ENCODE assay signal across 9 mouse cellular contexts in the genomic region with DNA sequence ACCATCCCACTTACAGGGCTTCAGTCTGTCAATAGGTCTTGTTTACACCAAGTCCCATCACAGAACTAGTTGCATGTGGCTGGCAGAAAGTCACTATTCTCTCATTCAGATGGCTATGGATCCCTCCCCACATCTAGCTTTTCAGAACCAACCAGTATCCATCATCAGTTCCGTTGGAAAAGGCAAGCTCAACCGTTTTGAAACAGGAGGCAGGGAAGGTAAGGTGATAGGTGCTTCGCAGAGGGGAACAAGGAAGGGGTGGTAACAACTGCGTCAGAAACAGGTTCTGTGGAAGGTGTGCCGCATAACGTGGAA. TPM values are rescaled to one million over a fixed set of nuclear protein-coding genes. Genes with fewer than 3 reads are reported as not detected.
DNase-seq lines count a peak whose midpoint lies in the region; ATAC-seq and TF ChIP-seq lines count a peak whose summit lies in the region.
"Had no signal": no experiment of that assay in that cellular context is flagged by ENCODE, and none has a peak within 500 bp of the region (broad histone marks: within the 10 kb centered on the region; RNA-seq: fewer than 3 reads in every experiment).

No protein-coding gene starts in this region.

- 3% methylated on average over 6 of the region's 6 CpGs for WGBS in heart, postnatal 0 days
- 7% methylated on average over 6 of the region's 6 CpGs for WGBS in hindbrain, embryonic 11.5 days
- WGBS in midbrain, embryonic 12.5 days, result 9% methylated on average over 6 of the region's 6 CpGs

- 0 out of 2 replicates have a peak, but pooled peaks have one; percentile 4 for TF ChIP-seq CTCF in heart, postnatal 0 days (IDR thresholded peaks at IDR 0.05; ENCODE audit: low read depth)

- H3K9me3 ChIP-seq in heart, postnatal 0 days (replicated peaks; ENCODE audit: control insufficient read depth, low read length), result no peaks in the 10 kb centered on the region
- no peaks in the 10 kb centered on the region for H3K9me3 ChIP-seq in hindbrain, embryonic 11.5 days (ENCODE audit: control insufficient read depth, low read length)
- no peaks in the 10 kb centered on the region for H3K9me3 ChIP-seq in midbrain, embryonic 12.5 days

- peak overlapping the region; percentile 42; the same call in 1 of the 2 replicates for H3K9ac ChIP-seq in heart, postnatal 0 days (replicated peaks; ENCODE audit: low read depth, low read length)
- peak overlapping the region; percentile 24; the same call in 1 of the 2 replicates for H3K9ac ChIP-seq in hindbrain, embryonic 11.5 days (ENCODE audit: low read depth, low read length)
- H3K9ac ChIP-seq in midbrain, embryonic 12.5 days (replicated peaks), result peak overlapping the region; percentile 44

- H3K4me2 ChIP-seq in heart, postnatal 0 days (ENCODE audit: low read depth, low read length), result peak overlapping the region; percentile 81
- H3K4me2 ChIP-seq in hindbrain, embryonic 11.5 days (replicated peaks; ENCODE audit: low read depth, low read length), result peak overlapping the region; percentile 62
- H3K4me2 ChIP-seq in midbrain, embryonic 12.5 days (replicated peaks), result peak overlapping the region; percentile 68

- ATAC-seq in heart, postnatal 0 days (ENCODE audit: insufficient read depth, low read depth), result no peak
- peak; percentile 41 for ATAC-seq in hindbrain, embryonic 11.5 days (ENCODE audit: low FRiP score)
- ATAC-seq in midbrain, embryonic 12.5 days (ENCODE audit: low FRiP score, low read depth), result peak; percentile 17; the same call in 1 of the 2 replicates

- DNase-seq in heart, postnatal 0 days (ENCODE audit: low spot score), result no peak
- no peak for DNase-seq in heart, postnatal 25 days (ENCODE audit: low spot score)
- peak; percentile 38 for DNase-seq in WW6 (ENCODE audit: low read depth, low spot score)
- DNase-seq in hindbrain, embryonic 11.5 days (ENCODE audit: low spot score), result no peak
- no peak for DNase-seq in right cerebral cortex, postnatal 25 days
- no peak for DNase-seq in left cerebral cortex, adult 11 months (ENCODE audit: low spot score)
- no peak for DNase-seq in adrenal gland, postnatal 14 days

- peaks cover 22% of the 10 kb centered on the region for H3K36me3 ChIP-seq in heart, postnatal 0 days (replicated peaks; ENCODE audit: control insufficient read depth, insufficient read depth, low read length)
- peaks cover 5% of the 10 kb centered on the region; the same call in 1 of the 2 replicates for H3K36me3 ChIP-seq in hindbrain, embryonic 11.5 days (ENCODE audit: control insufficient read depth, insufficient read depth, low read length)
- H3K36me3 ChIP-seq in midbrain, embryonic 12.5 days, result peaks cover 23% of the 10 kb centered on the region

- no peak for TF ChIP-seq EP300 in heart, postnatal 0 days (IDR thresholded peaks at IDR 0.05; ENCODE audit: low read depth)

- intact Hi-C loops in heart, postnatal 25 days (cut with DNase I), result loop anchor here (5.0 kb wide), 3 partner anchors 140 to 265 kb away; a partner anchor contains a TSS

- H3K27me3 ChIP-seq in heart, postnatal 0 days (ENCODE audit: control insufficient read depth, insufficient read depth, low read length), result no peaks in the 10 kb centered on the region
- no peaks in the 10 kb centered on the region for H3K27me3 ChIP-seq in hindbrain, embryonic 11.5 days (ENCODE audit: control insufficient read depth, insufficient read depth, low read length)
- no peaks in the 10 kb centered on the region for H3K27me3 ChIP-seq in midbrain, embryonic 12.5 days
- H3K27me3 ChIP-seq: Patski had no signal

- H3K27ac ChIP-seq in heart, postnatal 0 days (ENCODE audit: low read depth), result 0 out of 2 replicates have a peak overlapping the region, but pooled peaks have one; percentile 20
- H3K27ac ChIP-seq in hindbrain, embryonic 11.5 days (ENCODE audit: low read depth, low read length), result peak overlapping the region; percentile 91
- H3K27ac ChIP-seq in midbrain, embryonic 12.5 days (replicated peaks), result peak overlapping the region; percentile 95

- 0 out of 2 replicates have a peak, but pooled peaks cover 5% of the 10 kb centered on the region for H3K4me1 ChIP-seq in heart, postnatal 0 days (ENCODE audit: control insufficient read depth, insufficient read depth)
- no peaks in the 10 kb centered on the region for H3K4me1 ChIP-seq in hindbrain, embryonic 11.5 days (replicated peaks; ENCODE audit: control insufficient read depth, insufficient read depth, low read length)
- peaks cover 4% of the 10 kb centered on the region; the same call in 1 of the 2 replicates for H3K4me1 ChIP-seq in midbrain, embryonic 12.5 days

- peak overlapping the region; percentile 57 for H3K4me3 ChIP-seq in heart, postnatal 0 days (ENCODE audit: low read depth, low read length)
- H3K4me3 ChIP-seq in hindbrain, embryonic 11.5 days (ENCODE audit: low read depth, low read length), result peak overlapping the region; percentile 48
- H3K4me3 ChIP-seq in midbrain, embryonic 12.5 days, result peak overlapping the region; percentile 49

RNA-seq across cellular contexts. Expression of a gene that starts 0.2 kb away (rescaled TPM):
- 0.34 and 11.4 TPM in 2 replicates for total RNA-seq in heart, postnatal 0 days (2014; rRNA removed; ENCODE audit: low replicate concordance)
- 1.3 and 1.9 TPM in 2 replicates for polyA plus RNA-seq in heart, postnatal 0 days (2015; fragmentation: Nextera tagmentation; extraction: Ambion mirVana)
- total RNA-seq in heart, postnatal 25 days (2021), result 1 to 10 TPM; 1.5 to 1.6 TPM
- polyA plus RNA-seq in hindbrain, embryonic 11.5 days (2014; fragmentation: Nextera tagmentation; extraction: Ambion mirVana), result 5.0 and 6.9 TPM in 2 replicates
- 4.6 and 4.7 TPM in 2 replicates for polyA plus RNA-seq in midbrain, embryonic 12.5 days (2016; fragmentation: Nextera tagmentation; extraction: Ambion mirVana)
- total RNA-seq in adrenal gland, postnatal 14 days (2021), result 40.7 and 45.5 TPM in 2 replicates

RNA-seq across cellular contexts. Expression of a gene that starts 16.8 kb away (rescaled TPM):
- 135 and 153 TPM in 2 replicates for total RNA-seq in heart, postnatal 0 days (2014; rRNA removed; ENCODE audit: low replicate concordance)
- 154 and 160 TPM in 2 replicates for polyA plus RNA-seq in heart, postnatal 0 days (2015; fragmentation: Nextera tagmentation; extraction: Ambion mirVana)
- 100 to 1,000 TPM; 114 to 121 TPM for total RNA-seq in heart, postnatal 25 days (2021)
- 446 and 457 TPM in 2 replicates for polyA plus RNA-seq in hindbrain, embryonic 11.5 days (2014; fragmentation: Nextera tagmentation; extraction: Ambion mirVana)
- polyA plus RNA-seq in midbrain, embryonic 12.5 days (2016; fragmentation: Nextera tagmentation; extraction: Ambion mirVana), result 350 and 378 TPM in 2 replicates
- 210 and 212 TPM in 2 replicates for total RNA-seq in adrenal gland, postnatal 14 days (2021)

RNA-seq across cellular contexts. Expression of a gene that starts 24.9 kb away (rescaled TPM):
- 28.8 and 43.5 TPM in 2 replicates for total RNA-seq in heart, postnatal 0 days (2014; rRNA removed; ENCODE audit: low replicate concordance)
- polyA plus RNA-seq in heart, postnatal 0 days (2015; fragmentation: Nextera tagmentation; extraction: Ambion mirVana), result 376 TPM in 2 replicates
- total RNA-seq in heart, postnatal 25 days (2021), result 100 to 1,000 TPM; 147 to 169 TPM
- polyA plus RNA-seq in hindbrain, embryonic 11.5 days (2014; fragmentation: Nextera tagmentation; extraction: Ambion mirVana), result 401 and 411 TPM in 2 replicates
- 333 and 349 TPM in 2 replicates for polyA plus RNA-seq in midbrain, embryonic 12.5 days (2016; fragmentation: Nextera tagmentation; extraction: Ambion mirVana)
- total RNA-seq in adrenal gland, postnatal 14 days (2021), result 102 and 105 TPM in 2 replicates

RNA-seq across cellular contexts. Expression of a gene that starts 25.2 kb away (rescaled TPM):
- not detected in 2 replicates for total RNA-seq in heart, postnatal 0 days (2014; rRNA removed; ENCODE audit: low replicate concordance)
- 6.8 and 8.0 TPM in 2 replicates for polyA plus RNA-seq in heart, postnatal 0 days (2015; fragmentation: Nextera tagmentation; extraction: Ambion mirVana)
- 1 to 10 TPM; 5.4 to 5.8 TPM for total RNA-seq in heart, postnatal 25 days (2021)
- polyA plus RNA-seq in hindbrain, embryonic 11.5 days (2014; fragmentation: Nextera tagmentation; extraction: Ambion mirVana), result 4.8 and 6.1 TPM in 2 replicates
- polyA plus RNA-seq in midbrain, embryonic 12.5 days (2016; fragmentation: Nextera tagmentation; extraction: Ambion mirVana), result 4.9 and 5.9 TPM in 2 replicates
- total RNA-seq in adrenal gland, postnatal 14 days (2021), result 27.5 and 33.1 TPM in 2 replicates

RNA-seq across cellular contexts. Expression of a gene that starts 35.3 kb away (rescaled TPM):
- 1.4 and 2.0 TPM in 2 replicates for total RNA-seq in heart, postnatal 0 days (2014; rRNA removed; ENCODE audit: low replicate concordance)
- polyA plus RNA-seq in heart, postnatal 0 days (2015; fragmentation: Nextera tagmentation; extraction: Ambion mirVana), result 2.0 and 2.2 TPM in 2 replicates
- total RNA-seq in heart, postnatal 25 days (2021), result 10 to 100 TPM; 12.1 to 13.5 TPM
- 4.7 and 5.2 TPM in 2 replicates for polyA plus RNA-seq in hindbrain, embryonic 11.5 days (2014; fragmentation: Nextera tagmentation; extraction: Ambion mirVana)
- polyA plus RNA-seq in midbrain, embryonic 12.5 days (2016; fragmentation: Nextera tagmentation; extraction: Ambion mirVana), result 4.5 and 6.0 TPM in 2 replicates
- total RNA-seq in adrenal gland, postnatal 14 days (2021), result 25.6 and 28.3 TPM in 2 replicates

Comparison
In these comparisons a context has a peak if more than half of its experiments do, and no peak if none do; other contexts are left out.
1. H3K27ac ChIP-seq: peak in every context shown above with its lines; median percentile 95 in midbrain, embryonic 12.5 days; 91 in hindbrain, embryonic 11.5 days; 20 in heart, postnatal 0 days.